Mouse (Mus musculus) A20 (cell line): ENCODE data around the gene Ppil3.

ENCODE experiments used
- DNase-seq: peaks from one replicate; pipeline ENCODE4 v3.0.0-alpha.2; 2011; ENCODE audit warnings: low read depth, low spot score

The Ppil3 gene

DNA sequence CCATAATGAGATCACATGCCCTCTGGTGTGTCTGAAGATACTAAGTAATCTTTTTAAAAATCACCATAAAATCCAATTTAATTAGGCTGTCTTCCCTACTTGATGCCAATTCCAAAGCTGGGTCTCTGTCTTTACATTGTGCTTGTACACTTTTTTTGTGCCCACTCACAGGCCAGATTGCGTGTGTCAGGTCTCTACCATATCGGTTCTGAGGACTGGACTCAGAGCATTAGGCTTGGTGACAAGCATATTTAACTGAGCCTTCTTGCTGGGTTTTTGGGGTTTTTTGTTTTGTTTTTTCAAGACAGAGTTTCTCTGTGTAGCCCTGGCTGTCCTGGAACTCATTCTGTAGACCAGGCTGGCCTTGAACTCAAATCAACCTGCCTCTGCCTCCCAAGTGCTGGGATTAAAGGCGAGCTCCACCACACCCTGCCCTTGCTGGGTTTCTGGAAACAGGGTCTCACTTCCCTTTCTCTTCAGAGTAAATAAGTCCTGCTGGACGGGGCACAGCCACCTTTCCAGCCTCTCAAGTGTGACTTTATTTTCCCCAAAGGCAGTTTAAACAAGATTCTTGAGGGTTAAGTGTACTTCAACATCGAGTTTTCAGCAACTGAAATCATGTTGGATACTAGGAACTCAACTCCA lies 35.6 kb downstream of the Ppil3 start:
- peak; percentile 37 for DNase-seq

DNA sequence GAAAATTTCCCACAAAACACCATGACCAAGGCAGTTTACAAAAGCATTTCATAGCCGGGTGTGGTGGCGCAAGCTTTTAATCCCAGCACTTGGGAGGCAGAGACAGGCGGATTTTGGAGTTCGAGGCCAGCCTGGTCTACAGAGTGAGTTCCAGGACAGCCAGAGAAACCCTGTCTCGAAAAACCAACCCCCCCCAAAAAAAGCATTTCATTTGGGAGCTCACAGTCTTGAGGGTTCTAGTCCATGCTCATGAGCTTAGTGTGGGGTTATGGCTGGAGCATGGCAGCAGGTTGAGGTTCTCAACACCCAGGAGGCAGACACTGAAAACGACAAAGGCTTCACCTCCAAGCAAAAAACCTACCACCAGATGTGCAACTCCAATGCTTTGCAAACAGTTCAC lies 37.1 kb downstream of the Ppil3 start:
- DNase-seq = peak; percentile 19

DNA sequence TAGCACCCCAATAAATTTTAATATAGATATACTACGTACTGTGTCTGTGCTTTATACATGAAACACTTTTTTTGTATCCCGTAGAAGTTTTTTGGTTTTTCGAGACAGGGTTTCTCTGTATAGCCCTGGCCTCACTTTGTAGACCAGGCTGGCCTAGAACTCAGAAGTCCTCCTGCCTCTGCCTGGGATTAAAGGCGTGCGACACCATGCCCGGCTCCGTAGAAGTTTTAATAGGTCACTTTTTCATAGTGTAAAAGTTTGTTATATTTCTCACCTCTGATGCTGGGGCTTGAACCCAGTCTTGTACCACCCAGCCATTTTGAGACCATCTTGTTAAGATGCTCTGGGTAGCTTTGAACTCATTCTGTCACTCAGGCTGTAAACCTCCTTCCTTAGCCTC lies 38.0 kb downstream of the Ppil3 start:
- DNase-seq = no peak

DNA sequence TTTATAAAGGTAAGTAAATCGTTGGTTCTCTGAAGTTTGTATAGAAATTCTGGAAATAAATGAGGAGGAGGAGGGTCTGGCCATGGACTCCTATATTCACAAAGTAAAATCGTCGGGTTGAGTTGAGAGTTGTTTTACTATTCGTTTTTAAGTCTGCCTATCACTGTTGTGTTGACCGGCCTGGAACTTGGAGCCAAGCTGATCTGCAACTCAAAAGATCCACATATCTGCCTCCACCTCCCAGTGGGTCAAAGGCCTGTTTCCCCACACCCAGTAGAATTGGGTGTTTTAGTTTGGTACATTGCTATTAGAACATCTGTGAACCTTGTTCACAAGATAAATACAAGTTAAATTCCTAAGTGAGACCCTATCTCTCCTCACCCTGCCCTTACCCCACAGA lies 41.5 kb downstream of the Ppil3 start:
- no peak for DNase-seq

DNA sequence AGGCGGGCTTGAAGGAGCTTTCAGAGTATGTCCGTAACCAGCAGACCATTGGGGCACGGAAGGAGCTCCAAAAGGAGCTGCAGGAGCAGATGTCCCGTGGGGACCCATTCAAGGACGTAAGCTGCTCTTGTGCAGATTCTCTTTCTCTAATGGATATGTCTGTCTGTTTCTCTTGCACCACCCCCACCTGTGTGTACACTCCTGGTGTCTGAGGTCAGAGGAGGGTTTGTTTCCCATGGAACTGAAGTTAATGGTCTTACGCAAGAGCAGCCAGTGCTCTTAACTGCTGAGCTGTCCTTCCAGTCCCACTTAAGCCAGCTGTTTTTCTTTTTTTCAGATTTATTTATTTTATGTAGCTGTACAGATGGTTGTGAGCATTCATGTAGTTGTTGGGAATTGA lies 43.9 kb downstream of the Ppil3 start:
- DNase-seq = no peak

DNA sequence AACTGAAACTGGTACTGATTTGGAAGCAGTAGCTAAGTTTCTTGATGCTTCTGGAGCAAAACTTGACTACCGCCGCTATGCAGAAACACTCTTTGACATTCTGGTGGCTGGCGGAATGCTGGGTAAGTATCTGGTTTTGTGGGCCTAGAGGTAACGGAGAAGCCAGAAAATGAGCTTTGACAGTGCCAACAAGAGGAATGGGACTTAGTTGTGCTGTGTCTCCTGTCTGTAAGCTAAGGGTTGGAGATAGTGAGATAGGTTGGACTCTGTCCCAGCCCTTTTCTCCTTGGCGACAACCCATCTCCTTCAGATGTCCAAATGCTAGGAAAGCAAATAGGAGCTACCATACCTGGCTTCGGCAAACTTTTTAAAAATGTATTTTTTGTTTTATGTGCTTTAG lies 47.6 kb downstream of the Ppil3 start:
- no peak for DNase-seq

DNA sequence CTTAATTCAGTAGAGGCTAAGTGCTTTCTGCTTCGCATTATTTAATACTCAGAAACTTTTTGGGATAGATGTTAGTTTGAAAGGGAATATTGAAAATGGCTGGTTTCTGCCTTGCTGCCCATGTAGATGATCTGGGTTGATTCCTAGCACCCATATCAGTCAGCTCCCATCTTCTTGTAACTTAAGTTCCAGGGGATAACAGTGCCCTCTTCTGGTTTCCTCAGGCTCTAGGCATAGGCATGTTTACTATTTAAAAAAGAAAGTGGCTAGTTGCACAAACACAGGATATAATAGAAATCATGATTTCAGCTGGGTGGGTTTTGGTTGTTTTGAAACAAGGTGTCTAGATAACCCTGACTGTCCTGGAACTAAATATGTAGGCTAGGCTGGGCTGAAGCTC lies 49.1 kb downstream of the Ppil3 start:
- DNase-seq = no peak

DNA sequence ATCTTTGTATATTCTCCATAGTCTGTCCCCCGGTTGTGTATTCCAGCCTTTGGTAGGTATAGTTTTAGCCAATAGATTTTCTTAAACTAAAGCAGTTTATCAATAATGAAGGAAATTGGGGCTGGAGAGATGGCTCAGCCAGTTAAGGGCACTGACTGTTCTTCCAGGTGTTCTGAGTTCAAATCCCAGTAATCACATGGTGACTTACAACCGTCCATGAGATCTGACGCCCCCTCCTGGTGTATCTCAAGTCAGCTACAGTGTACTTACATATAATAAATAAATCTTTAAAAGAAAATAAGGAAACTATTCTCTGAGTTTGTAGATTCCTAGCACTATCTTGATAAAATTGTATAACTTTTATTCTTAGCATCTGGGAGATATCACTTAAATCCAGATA lies 49.9 kb downstream of the Ppil3 start:
- peak; percentile 31 for DNase-seq

DNA sequence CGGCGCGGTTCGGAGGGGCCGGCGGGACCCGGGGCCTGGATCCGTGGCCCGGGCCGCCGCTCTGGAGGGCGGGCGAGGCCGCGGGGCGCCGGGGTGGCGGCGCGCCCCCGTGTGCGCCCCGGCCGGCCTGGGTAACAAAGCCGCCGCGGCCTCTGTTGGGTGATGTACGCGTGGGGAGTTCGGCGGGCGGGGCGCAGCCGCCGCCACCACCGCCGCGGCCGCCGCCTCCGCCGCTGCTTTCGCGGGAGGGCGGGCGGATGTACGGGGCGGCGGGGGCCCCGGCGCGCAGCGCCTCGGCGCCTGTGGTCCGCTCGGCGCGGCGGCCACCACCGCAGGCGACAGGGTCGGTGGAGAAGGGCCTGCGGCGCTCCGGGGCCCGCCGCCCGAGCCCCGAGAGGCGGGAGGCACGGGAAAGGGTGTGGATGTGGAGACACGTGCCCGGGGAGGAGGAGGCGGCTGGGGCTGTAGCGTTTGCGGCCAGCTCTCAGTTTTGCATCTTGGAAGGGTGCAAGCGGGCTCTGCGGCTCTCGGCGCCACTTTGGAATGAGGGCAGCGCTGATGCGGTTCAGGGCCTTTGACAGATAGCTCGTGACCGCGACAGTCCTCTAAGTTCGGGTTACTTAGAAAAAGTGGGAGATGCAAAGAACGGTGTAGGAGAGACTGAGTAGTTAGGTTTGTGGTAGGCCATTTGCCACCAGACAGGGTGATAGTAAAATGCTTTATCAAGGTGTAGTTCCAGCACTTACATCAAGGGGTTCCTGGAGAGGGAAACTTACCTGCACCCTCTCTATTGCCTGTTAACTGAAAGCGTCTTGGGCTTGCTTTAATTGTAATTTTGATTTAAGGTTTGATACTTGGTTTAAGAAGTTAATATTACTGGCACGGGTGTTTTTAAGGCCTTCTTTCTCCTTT lies 51.7 kb downstream of the Ppil3 start:
- DNase-seq = peak; percentile 72

DNA sequence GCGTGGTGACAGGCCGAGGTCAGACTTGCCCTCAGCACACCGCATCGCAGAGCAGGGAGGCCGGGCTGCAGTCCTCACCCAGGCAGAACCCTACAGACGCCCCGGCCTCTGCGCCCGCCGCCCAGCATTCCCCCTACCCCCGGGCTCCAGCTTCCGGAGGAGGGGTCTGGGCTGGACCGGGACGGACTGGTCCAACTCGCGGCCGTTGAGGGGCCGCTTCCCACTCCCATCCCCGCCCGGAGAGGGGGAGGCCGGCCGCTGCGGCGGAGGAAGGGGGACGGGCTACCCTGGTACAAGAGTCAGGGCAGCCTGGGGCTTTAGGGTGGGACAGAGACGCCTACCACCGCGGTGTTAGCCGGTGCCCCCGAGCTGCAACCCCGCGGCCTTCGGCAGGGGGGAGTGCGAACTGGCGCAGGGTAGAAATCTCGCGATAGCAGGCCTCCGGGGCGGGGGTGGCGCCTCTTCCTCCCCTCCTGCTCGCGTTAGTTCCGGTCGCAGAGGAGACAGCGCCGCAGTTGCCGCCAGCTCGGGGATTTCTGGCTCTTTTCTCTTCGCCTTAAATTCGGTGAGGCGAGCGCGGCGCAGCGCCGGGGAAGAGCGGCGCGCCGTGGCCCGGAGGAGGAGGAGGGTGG lies 52.5 kb downstream of the Ppil3 start, which contains the start of gene Bzw1:
TSS of gene Bzw1 (plus strand) at position 247 of the 632 bp plus-strand sequence.
- DNase-seq = peak; percentile 98

DNA sequence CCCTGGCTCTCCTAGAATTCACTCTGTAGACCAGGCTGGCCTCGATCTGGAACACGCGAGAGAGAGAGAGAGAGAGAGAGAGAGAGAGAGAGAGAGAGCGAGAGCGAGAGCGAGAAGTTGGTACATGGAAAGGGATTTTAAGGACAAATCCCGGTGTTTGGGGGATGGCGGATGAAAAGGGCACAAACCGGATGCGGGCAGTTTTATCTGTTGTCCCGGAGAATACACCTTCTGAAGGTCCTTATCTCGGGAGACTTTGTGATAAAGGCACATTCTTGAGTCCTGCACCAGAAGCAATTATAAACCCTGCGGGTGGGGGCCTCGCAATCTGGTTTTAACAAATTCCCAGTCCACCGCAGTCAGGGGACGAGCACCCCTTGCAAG lies 53.0 kb downstream of the Ppil3 start:
- no peak for DNase-seq

DNA sequence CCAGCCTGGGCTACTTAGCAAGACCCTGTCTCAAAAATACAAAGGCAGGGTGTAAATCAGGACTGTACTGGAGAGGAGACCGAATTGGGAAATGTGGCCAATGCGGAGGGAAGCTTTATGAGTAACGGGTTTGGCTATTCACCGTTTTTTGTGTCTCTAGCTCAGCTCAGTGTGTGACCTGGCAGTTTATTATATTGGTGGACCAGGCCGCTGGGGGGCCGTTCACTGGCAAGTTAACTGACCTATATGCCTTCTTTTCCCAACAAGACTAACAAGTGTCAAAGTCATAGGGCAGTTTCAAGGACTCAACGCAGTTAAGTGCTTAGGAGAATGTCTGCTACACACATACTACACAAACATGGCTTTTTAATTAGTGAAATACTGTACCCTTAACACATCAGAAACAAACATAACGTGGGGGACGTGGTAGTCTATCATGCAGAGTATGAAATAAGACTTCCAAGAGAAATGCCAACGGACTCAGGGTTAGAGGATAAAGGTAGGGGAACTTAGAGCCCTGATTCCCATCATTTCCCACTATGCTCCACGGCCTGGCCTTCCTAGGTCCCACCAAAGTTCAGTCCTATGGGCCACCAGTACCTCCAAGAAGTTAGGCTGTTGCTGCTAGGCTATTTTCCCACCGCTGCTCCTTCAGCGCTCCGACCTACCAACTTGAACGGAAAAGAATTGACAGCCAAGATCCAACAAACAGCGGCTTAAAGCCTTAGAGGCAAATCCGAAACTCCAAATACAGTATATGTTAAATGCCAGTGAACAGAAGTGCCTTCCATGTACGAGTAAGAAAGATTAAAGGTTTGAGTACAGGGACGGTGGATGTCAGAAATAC lies 53.6 kb downstream of the Ppil3 start:
- no peak for DNase-seq

DNA sequence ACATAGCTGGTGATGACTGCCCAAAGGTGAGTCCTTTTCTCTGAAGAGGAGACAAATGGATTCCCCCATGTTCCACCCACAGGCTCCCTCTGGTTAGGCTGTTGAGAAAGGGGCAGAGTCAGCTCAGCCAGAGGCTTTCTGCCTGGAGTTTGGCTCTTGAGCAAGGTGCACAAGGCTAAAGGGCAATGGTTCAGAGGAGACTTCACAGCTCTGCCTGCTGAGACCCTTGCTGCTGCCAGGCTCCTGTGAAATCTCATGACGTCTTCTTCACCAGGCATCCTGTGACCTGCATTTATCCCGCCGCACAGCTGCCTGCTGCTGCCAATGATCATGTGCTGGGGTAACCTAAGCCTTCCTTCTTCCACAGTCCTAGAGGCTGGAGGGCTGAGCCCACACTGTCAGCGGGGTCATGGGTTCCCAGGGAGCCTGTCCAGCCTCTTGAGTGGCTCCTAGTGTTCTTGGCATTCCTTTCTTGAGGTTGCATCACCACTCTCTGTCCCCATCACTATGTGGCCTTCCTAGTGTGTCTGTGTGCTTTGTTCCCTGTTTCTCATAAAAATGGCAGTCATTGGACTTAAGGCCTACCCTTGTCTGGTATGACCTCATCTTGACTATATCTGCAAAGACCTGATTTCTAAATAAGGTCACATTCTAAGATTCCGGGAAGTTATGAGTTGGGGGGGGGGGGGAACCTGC lies 62.6 kb downstream of the Ppil3 start:
- no peak for DNase-seq
